Mouse (Mus musculus): ENCODE measurements around the gene Tlk2.

DNA sequence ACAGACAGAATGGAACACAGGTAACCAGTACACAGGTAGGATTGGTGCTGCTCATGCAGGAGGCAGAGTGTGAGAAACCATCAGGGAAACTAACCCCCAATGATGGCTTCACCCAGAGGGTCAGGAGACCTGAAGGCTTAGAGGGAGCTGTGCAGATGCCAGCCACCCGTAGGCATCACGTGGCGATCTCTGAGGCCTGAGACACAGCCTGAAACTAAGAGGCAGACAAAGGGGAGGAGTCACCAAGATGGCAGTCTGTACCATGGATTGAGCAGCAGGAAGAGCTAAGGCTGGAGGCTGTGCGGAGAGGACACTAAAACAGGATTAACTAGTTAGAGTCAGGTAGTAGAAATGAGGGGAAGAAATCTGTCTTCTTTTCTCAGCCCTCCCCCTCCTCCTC lies 27.9 kb upstream of the Tlk2 start:
- TF ChIP-seq POLR2A (IDR thresholded peaks at IDR 0.05; ENCODE audit: borderline replicate concordance, control insufficient read depth, low read depth, low read length) (no peak), CTCF (IDR thresholded peaks at IDR 0.05; ENCODE audit: control insufficient read depth, insufficient read depth, low read length) (no peak)
